Mouse (Mus musculus) cerebellum, adult 2 months (tissue): ENCODE measurements around the gene Prss54. TPM values are rescaled to one million over a fixed set of nuclear protein-coding genes. Genes with fewer than 3 reads are reported as not detected.
"Not testable (repeated sequence)": the region's sequence is repeated elsewhere in the genome, so short reads cannot be mapped to it uniquely, and the experiment has no call there.

Experiments used
- DNase-seq, 2 experiments: peaks; one replicate each; pipeline ENCODE4 v3.0.0; 2021
- H3K27ac ChIP-seq: fragments of 200-500 bp; 2 replicates; pipeline ENCODE4 v1.5.1; 2012; ENCODE audit warnings: low read length, control low read depth, inconsistent platforms; ENCODE audit not compliant: insufficient read depth
- H3K27me3 ChIP-seq: fragments of 200-500 bp; 2 replicates; pipeline ENCODE4 v1.6.1; 2012; ENCODE audit warnings: inconsistent platforms, mild to moderate bottlenecking, low read length, moderate library complexity; ENCODE audit not compliant: control insufficient read depth, insufficient read depth
- H3K4me1 ChIP-seq: fragments of 200-500 bp; 2 replicates; pipeline ENCODE4 v1.6.1; 2011; ENCODE audit warnings: low read length; ENCODE audit not compliant: control insufficient read depth, insufficient read depth
- H3K4me3 ChIP-seq: fragments of 200-500 bp; replicated peaks from 2 replicates; pipeline ENCODE3; 2011; ENCODE audit warnings: mild to moderate bottlenecking, low read depth, low read length, control low read depth; ENCODE audit not compliant: insufficient read depth
- CTCF ChIP-seq: fragments of 200-500 bp; IDR thresholded peaks from 2 replicates; pipeline ENCODE4 v1.5.1; 2011; ENCODE audit warnings: low read depth, mild to moderate bottlenecking, control low read depth, low read length, moderate library complexity, borderline replicate concordance; ENCODE audit not compliant: insufficient read depth
- POLR2A ChIP-seq: fragments of 200-500 bp; IDR thresholded peaks from 2 replicates; pipeline ENCODE4 v1.6.1; 2011; ENCODE audit warnings: low read length, control low read depth, borderline replicate concordance; ENCODE audit not compliant: insufficient read depth
- WGBS: fragments of 180-500 bp; shearing (Covaris S2); methylation state at CpG from one replicate; pipeline ENCODE4 v1.1.7; 2018; 5-methylcytosine and 5-hydroxymethylcytosine counted together
- polyA plus RNA-seq: library from polyadenylated mRNA; depleted of rRNA; stranded (reverse); fragments of >200 nt; gene quantifications from 2 replicates; pipeline ENCODE4 v1.2.3, GENCODE M21; 2012; rRNA removed

Prss54 gene
- polyA plus RNA-seq = not detected in 2 replicates

DNA sequence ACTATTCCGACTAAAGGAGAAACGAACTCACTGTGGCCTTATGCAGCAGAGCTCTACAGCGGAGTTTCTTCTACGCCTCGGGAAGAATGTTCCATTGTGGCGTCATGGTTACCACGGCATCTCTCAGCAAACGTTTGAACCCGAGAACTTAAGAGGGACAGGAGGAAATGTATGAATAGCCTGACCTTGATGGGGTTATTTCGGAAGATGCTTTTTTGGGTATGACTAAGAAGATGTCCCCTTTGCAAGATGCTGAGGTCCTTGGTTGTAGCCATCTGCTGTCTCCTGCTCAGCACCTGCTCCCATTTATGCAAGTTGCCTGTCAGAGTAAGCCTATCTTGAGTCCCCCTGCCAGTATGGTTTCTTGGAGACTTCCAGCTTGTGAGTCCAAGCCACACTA, at the start of gene Prss54:
Gene Prss54 (minus strand): TSS at position 101 of the 400 bp plus-strand sequence.
- no peak for TF ChIP-seq POLR2A
- no peak for TF ChIP-seq CTCF
- H3K4me1 ChIP-seq = no peaks in the 10 kb centered on the region
- WGBS = 73% methylated on average over 10 of the region's 10 CpGs
- no peak for DNase-seq
- no peak within 1 kb of the TSS for H3K4me3 ChIP-seq
- no peak within 1 kb of the TSS for H3K27ac ChIP-seq
- no peaks in the 10 kb centered on the region for H3K27me3 ChIP-seq

DNA sequence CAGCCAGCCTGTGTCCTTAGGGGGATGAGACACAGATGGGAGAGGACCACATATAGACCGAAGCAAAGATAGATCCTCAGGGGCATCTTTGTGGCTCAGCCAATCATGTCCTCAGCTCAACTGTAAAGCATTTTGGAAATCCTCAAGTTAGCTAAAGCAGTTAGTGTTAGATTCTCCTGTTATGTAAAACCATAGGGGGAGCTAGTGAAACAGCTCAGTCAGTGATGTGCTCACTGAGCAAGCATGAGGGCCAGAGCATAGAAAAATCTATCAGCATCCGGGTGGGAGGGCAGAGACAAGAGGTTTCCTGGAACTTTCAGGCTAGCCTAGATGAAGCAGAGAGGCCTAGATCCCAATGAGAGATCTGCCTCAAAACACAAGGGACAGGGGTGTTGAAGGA, 48.7 kb upstream of the Prss54 start:
- WGBS = 65% methylated on average over 2 of the region's 2 CpGs
- Histone ChIP-seq H3K27me3 (no peaks in the 10 kb centered on the region), H3K4me3 (no peak overlapping the region), H3K4me1 (no peaks in the 10 kb centered on the region), H3K27ac (no peak overlapping the region)
- no peak for DNase-seq
- TF ChIP-seq POLR2A (no peak), CTCF (no peak)

DNA sequence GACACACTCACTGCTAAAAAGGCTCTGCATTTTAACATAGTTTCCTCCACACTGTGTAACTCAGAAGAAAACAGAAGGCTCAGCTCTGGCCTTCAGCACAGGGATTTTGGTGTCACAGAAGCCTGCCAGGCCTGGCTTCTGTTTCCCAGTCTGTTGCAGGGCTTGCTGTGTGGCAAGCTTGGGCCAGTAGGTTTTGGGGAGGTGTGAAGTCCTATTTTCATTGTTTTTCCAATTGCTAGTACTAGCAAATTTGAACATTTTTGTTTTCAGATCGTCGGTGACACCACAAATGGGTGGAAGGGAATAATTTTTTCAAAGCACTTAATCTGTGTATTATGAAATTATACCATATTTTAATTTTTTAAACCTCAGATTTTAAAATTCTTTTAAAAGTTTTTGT, 43.9 kb upstream of the Prss54 start:
- 89% methylated on average over 2 of the region's 2 CpGs for WGBS

DNA sequence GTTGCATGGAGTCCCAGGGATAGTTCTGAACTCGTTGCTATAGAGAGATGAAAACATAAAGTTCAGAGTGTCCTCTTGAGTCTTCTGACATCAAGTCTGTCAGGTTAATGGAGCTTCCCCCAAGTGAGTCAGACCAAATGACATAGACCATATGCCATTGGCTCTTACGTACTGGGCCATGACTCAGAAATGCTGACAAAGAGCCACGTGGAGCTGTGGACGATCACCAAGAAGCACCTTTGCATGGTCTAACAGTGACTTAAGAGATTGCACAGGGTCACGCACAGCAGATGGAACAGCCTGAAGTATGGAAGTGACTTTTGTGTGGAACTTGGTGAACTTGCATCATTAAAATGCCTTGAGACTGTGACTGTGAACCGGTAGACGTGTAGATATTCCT, 40.2 kb upstream of the Prss54 start:
- Histone ChIP-seq H3K27ac (no peak overlapping the region), H3K27me3 (no peaks in the 10 kb centered on the region), H3K4me3 (no peak overlapping the region), H3K4me1 (no peaks in the 10 kb centered on the region)
- TF ChIP-seq CTCF = no peak
- no peak for TF ChIP-seq POLR2A
- WGBS = 82% methylated on average over 7 of the region's 7 CpGs
- DNase-seq = no peak

More for the DNA sequence above, 43.9 kb upstream of the Prss54 start:
- Histone ChIP-seq H3K4me3 (no peak overlapping the region), H3K4me1 (no peaks in the 10 kb centered on the region), H3K27me3 (no peaks in the 10 kb centered on the region), H3K27ac (no peak overlapping the region)
- DNase-seq = no peak
- TF ChIP-seq POLR2A (no peak), CTCF (no peak)

DNA sequence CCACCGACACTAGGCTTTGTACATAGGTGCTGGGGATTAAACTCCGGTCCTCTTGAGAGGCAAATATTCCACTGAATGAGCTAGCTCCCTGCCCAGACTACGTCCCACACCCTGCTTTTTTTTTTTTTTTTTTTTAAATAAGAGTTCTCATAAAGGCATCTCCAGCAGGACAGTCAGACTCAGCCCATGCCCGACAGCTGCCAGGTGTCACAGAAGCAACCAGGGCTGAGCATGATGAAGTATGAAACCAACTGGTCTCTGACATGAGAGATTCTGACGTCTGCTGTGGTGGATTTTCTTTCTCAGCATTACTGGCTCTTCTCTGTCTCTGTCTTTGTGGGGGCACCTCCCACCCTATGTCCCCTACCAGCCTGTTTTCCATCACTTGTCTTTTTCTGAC, 35.6 kb upstream of the Prss54 start:
- DNase-seq = no peak
- Histone ChIP-seq H3K4me3 (no peak overlapping the region), H3K27me3 (no peaks in the 10 kb centered on the region), H3K27ac (no peak overlapping the region), H3K4me1 (no peaks in the 10 kb centered on the region)
- WGBS = 49% methylated on average over 5 of the region's 5 CpGs
- TF ChIP-seq CTCF (no peak), POLR2A (no peak)

DNA sequence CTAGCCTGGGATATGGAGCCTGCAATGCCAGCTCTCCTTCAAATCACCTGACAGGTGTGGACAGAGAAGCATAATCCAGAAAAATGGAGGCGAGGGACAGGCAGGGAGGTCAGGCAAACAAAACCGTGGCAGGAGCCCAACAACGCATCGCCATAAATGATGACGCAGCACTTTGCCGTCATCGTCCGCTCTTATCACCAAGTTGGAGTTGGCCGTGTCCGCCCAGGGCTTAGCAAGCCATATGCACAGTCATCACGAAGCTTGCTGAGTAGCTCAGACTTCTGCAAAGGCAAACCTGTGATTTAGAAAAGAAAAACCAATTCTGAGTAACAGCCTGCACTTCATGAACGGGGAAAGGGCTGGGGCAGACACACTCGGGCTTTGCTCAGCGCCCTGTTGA, 34.6 kb upstream of the Prss54 start:
- H3K4me3 ChIP-seq = no peak overlapping the region
- no peak overlapping the region for H3K27ac ChIP-seq
- no peak for DNase-seq
- TF ChIP-seq CTCF = no peak
- no peak for TF ChIP-seq POLR2A
- 77% methylated on average over 14 of the region's 14 CpGs for WGBS
- no peaks in the 10 kb centered on the region for H3K4me1 ChIP-seq
- H3K27me3 ChIP-seq = no peaks in the 10 kb centered on the region

DNA sequence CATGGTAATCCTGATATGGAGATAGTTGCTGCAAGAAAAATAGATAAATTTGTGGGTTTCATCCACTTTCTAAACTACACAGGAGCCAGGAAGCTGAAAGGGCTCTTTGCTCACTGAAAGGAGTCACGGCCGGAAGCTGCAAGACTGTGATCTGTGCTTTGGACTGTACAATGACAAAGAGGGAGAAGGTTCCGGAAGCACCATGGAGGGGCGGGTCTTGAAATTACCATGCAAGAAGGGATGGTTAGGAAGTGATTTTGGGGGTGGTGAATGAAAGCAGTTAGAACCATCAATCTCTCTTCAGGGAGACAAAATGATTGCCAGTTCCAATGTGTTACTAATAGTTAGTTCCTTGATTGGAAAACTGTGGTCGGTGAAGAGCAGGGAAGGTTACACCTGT, 33.3 kb upstream of the Prss54 start:
- H3K4me1 ChIP-seq = no peaks in the 10 kb centered on the region
- no peaks in the 10 kb centered on the region for H3K27me3 ChIP-seq
- TF ChIP-seq CTCF (no peak), POLR2A (no peak)
- 87% methylated on average over 5 of the region's 5 CpGs for WGBS
- no peak for DNase-seq
- no peak overlapping the region for H3K27ac ChIP-seq
- no peak overlapping the region for H3K4me3 ChIP-seq

DNA sequence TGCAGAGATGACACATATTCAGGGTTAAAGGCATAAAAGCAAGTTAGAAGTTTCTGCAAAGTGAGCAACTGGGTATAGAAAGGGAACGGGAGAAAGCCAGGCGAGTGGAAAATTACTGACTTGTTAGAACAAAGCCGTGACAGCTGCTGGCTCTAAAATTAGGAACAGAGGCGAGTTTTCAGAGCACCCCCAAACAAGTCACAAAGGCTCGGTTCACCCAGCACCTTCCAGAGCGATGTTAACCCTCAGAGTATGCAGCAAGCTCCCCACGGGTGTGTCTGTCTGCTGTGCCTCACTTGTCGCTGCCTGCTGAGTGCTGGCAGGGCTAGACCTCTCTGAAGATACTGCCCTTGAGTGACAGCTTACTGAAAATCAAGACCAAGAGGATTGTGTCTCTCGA, 31.1 kb upstream of the Prss54 start:
- no peak overlapping the region for H3K4me3 ChIP-seq
- TF ChIP-seq POLR2A (no peak), CTCF (no peak)
- H3K27me3 ChIP-seq = no peaks in the 10 kb centered on the region; the same call in 1 of the 2 replicates
- peak in 1 of 2 experiments; percentile 4 for DNase-seq
- WGBS = 15% methylated on average over 9 of the region's 9 CpGs
- no peaks in the 10 kb centered on the region for H3K4me1 ChIP-seq
- H3K27ac ChIP-seq = no peak overlapping the region

DNA sequence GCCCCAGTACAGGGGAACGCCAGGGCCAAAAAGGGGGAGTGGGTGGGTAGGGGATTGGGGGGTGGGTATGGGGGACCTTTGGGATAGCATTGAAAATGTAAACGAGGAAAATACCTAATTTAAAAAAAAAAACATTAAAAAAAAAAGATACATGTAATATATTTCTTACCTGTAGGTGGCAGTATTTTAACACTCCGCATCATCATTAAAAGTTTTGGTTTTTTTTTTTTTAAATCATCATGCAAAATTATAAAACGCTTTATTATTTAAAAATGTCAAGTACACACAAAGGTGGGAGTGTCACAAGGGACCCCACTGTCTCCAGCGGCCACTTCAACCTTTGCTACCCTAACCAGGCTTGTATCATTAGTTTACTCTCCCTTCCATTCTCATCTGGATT, 30.4 kb upstream of the Prss54 start:
- not testable (repeated sequence) for H3K27me3 ChIP-seq, H3K4me3 ChIP-seq, H3K4me1 ChIP-seq, DNase-seq, H3K27ac ChIP-seq
- 11% methylated on average over 4 of the region's 5 CpGs for WGBS
